Mouse (Mus musculus): ENCODE results near the gene Sdcbp2. TPM values are rescaled to one million over a fixed set of nuclear protein-coding genes. Genes with fewer than 3 reads are reported as not detected.
"Not testable (repeated sequence)": the region's sequence is repeated elsewhere in the genome, so short reads cannot be mapped to it uniquely, and the experiment has no call there.

The Sdcbp2 gene
- total and polyA plus RNA-seq, 3 experiments, result 0.25 TPM; not detected in 2

- no peak for DNase-seq (ENCODE audit: low read depth, low spot score)
- Histone ChIP-seq H3K27me3 (ENCODE audit: control insufficient read depth in 1 of 2, insufficient read depth in 2 of 2, low read length in 2 of 2) (peaks cover 0 to 3% of the 10 kb centered on the region in 2 experiments; a peak in 2 of 4 replicates), H3K9ac (ENCODE audit: control insufficient read depth, low read depth, low read length, poor library complexity, severe bottlenecking) (no peak overlapping the region), H3K4me1 (ENCODE audit: control insufficient read depth in 1 of 2, insufficient read depth in 2 of 2, low read length in 2 of 2) (no peaks in the 10 kb centered on the region), H3K4me3 (ENCODE audit: control insufficient read depth in 1 of 2, insufficient read depth in 1 of 2, low read depth in 2 of 2, low read length in 2 of 2) (no peak overlapping the region), H3K36me3 (ENCODE audit: control insufficient read depth in 1 of 2, insufficient read depth in 2 of 2, low read length in 2 of 2) (no peaks in the 10 kb centered on the region), H3K79me2 (ENCODE audit: control insufficient read depth, insufficient read depth, low read length, poor library complexity) (no peaks in the 10 kb centered on the region), H3K9me3 (replicated peaks; ENCODE audit: insufficient read depth, low read length) (no peaks in the 10 kb centered on the region), H3K27ac (ENCODE audit: control insufficient read depth, low read depth, low read length) (no peak overlapping the region)
- no peak for TF ChIP-seq MEF2A (IDR thresholded peaks at IDR 0.05; ENCODE audit: extremely low read depth, insufficient replicate concordance, low read depth, low read length, poor library complexity, severe bottlenecking)
- TF ChIP-seq TAL1 (IDR thresholded peaks at IDR 0.05; ENCODE audit: low read length), result no peak
- TF ChIP-seq ZNF384 (IDR thresholded peaks at IDR 0.05; ENCODE audit: low read depth, low read length), result no peak
- TF ChIP-seq GATA1 (IDR thresholded peaks at IDR 0.05; ENCODE audit: low read depth, low read length), result no peak
- no peak for TF ChIP-seq MYC (IDR thresholded peaks at IDR 0.05; ENCODE audit: low read depth, low read length)
- TF ChIP-seq E2F4 (IDR thresholded peaks at IDR 0.05; ENCODE audit: borderline replicate concordance, low read depth, low read length), result no peak
- TF ChIP-seq TBP (IDR thresholded peaks at IDR 0.05; ENCODE audit: low read depth, low read length), result no peak
- TF ChIP-seq UBTF (IDR thresholded peaks at IDR 0.05; ENCODE audit: borderline replicate concordance, insufficient read depth, low read depth, low read length), result no peak
- no peak for TF ChIP-seq MAZ (IDR thresholded peaks at IDR 0.05; ENCODE audit: low read depth, low read length)
- no peak for TF ChIP-seq GABPA (IDR thresholded peaks at IDR 0.05; ENCODE audit: low read depth, low read length)
- TF ChIP-seq HCFC1 (IDR thresholded peaks at IDR 0.05; ENCODE audit: low read depth, low read length), result no peak
- no peak for TF ChIP-seq JUND (IDR thresholded peaks at IDR 0.05; ENCODE audit: low read depth, low read length)
- no peak for TF ChIP-seq BHLHE40 (IDR thresholded peaks at IDR 0.05; ENCODE audit: borderline replicate concordance, low read depth, low read length)
- TF ChIP-seq USF2 (IDR thresholded peaks at IDR 0.05; ENCODE audit: borderline replicate concordance in 1 of 2, insufficient read depth in 1 of 2, low read depth in 1 of 2, low read length in 2 of 2), result no peak
- TF ChIP-seq ETS1 (IDR thresholded peaks at IDR 0.05; ENCODE audit: low read depth, low read length), result no peak
- no peak for TF ChIP-seq POLR2AphosphoS5 (IDR thresholded peaks at IDR 0.05; ENCODE audit: borderline replicate concordance, low read depth, low read length)
- TF ChIP-seq MAX (IDR thresholded peaks at IDR 0.05; ENCODE audit: low read length), result no peak
- TF ChIP-seq SMC3 (IDR thresholded peaks at IDR 0.05; ENCODE audit: low read depth, low read length), result no peak
- no peak for TF ChIP-seq POLR2A (IDR thresholded peaks at IDR 0.05; ENCODE audit: control insufficient read depth in 1 of 2, insufficient read depth in 1 of 2, low read depth in 1 of 2, low read length in 2 of 2, poor library complexity in 1 of 2)
Measured at GRCm38 (mm10) chr2:151609974-151610373, 37.6 kb downstream of the Sdcbp2 start.

GRCm38 (mm10) chr2:151615779-151616178 is 43.4 kb downstream of the Sdcbp2 start:
- H3K9ac ChIP-seq (ENCODE audit: control insufficient read depth, low read depth, low read length, poor library complexity, severe bottlenecking); H3K4me1 ChIP-seq (ENCODE audit: control insufficient read depth in 1 of 2, insufficient read depth in 2 of 2, low read length in 2 of 2); H3K36me3 ChIP-seq (ENCODE audit: control insufficient read depth in 1 of 2, insufficient read depth in 2 of 2, low read length in 2 of 2); DNase-seq (ENCODE audit: low read depth, low spot score); H3K27ac ChIP-seq (ENCODE audit: control insufficient read depth, low read depth, low read length); H3K9me3 ChIP-seq (replicated peaks; ENCODE audit: insufficient read depth, low read length); H3K27me3 ChIP-seq (ENCODE audit: control insufficient read depth in 1 of 2, insufficient read depth in 2 of 2, low read length in 2 of 2); H3K4me3 ChIP-seq (ENCODE audit: control insufficient read depth in 1 of 2, insufficient read depth in 1 of 2, low read depth in 2 of 2, low read length in 2 of 2); H3K79me2 ChIP-seq (ENCODE audit: control insufficient read depth, insufficient read depth, low read length, poor library complexity): not testable (repeated sequence)

Measured in MEL (cell line).